Mouse (Mus musculus) cerebellum, adult 2 months (tissue): ENCODE measurements at regions not wholly inside any gene's neighbourhood (a gene's known extent, or its start where the extent isn't known, plus 50 kb on each side); places are given as distances from the start of the nearest gene placed in this dataset.

ENCODE experiments used
- CTCF ChIP-seq: fragments of 200-500 bp; IDR thresholded peaks from 2 replicates; pipeline ENCODE4 v1.5.1; 2011; ENCODE audit warnings: low read depth, mild to moderate bottlenecking, control low read depth, low read length, moderate library complexity, borderline replicate concordance; ENCODE audit not compliant: insufficient read depth
- POLR2A ChIP-seq: fragments of 200-500 bp; IDR thresholded peaks from 2 replicates; pipeline ENCODE4 v1.6.1; 2011; ENCODE audit warnings: low read length, control low read depth, borderline replicate concordance; ENCODE audit not compliant: insufficient read depth

- TF ChIP-seq CTCF = no peak
- no peak for TF ChIP-seq POLR2A
These were observed 57.1 kb upstream of the Mocs2 start for GRCm38 (mm10) chr13:114760901-114761300.
